8 mouse cellular contexts compared by ENCODE assay signal in genomic region chr1:93235576-93236544, GRCm38 (mm10). TPM values are rescaled to one million over a fixed set of nuclear protein-coding genes. Genes with fewer than 3 reads are reported as not detected.
DNase-seq lines count a peak whose midpoint lies in the region; ATAC-seq and TF ChIP-seq lines count a peak whose summit lies in the region.

Gene Sned1 (plus strand): TSS chr1:93235841.

- H3K27ac ChIP-seq in cortical plate, adult 2 months (ENCODE audit: insufficient read depth, low read length), result peak within 1 kb of the TSS; percentile 30; the same call in 1 of the 2 replicates
- peak within 1 kb of the TSS; percentile 64 for H3K27ac ChIP-seq in hindbrain, postnatal 0 days

- TF ChIP-seq CTCF in cortical plate, adult 2 months (IDR thresholded peaks at IDR 0.05; ENCODE audit: extremely low read depth, insufficient read depth, low read length), result no peak
- no peak for TF ChIP-seq CTCF in hindbrain, postnatal 0 days (IDR thresholded peaks at IDR 0.05; ENCODE audit: low read depth)

- H3K27me3 ChIP-seq in hindbrain, postnatal 0 days (ENCODE audit: insufficient read depth, low read length), result no peaks in the 10 kb centered on the region

- WGBS in hindbrain, postnatal 0 days, result under 1% methylated on average over 100 of the region's 100 CpGs

- H3K4me3 ChIP-seq in cortical plate, adult 2 months (ENCODE audit: insufficient read depth, low read length), result peak within 1 kb of the TSS; percentile 35
- peak within 1 kb of the TSS; percentile 57 for H3K4me3 ChIP-seq in hindbrain, postnatal 0 days (ENCODE audit: low read length)

- DNase-seq in adrenal gland, adult 2 months, result peak; percentile 97
- peak; percentile 88 for DNase-seq in gastrocnemius, postnatal 10 days
- DNase-seq in hindbrain, postnatal 0 days (ENCODE audit: low spot score), result peak; percentile 86
- DNase-seq in left cerebral cortex, adult 18-20 months (ENCODE audit: low spot score in 2 of 2), result peak; percentile 62 to 64
- peak; percentile 97 for DNase-seq in lung, postnatal 36 days
- DNase-seq in retina, postnatal 1 day, result peak; percentile 90
- DNase-seq in urinary bladder, postnatal 4 days (ENCODE audit: low spot score in 2 of 2), result peak; percentile 89 to 92

- TF ChIP-seq POLR2A in cortical plate, adult 2 months (IDR thresholded peaks at IDR 0.05; ENCODE audit: extremely low read depth, insufficient read depth, low read length), result peak; percentile 78

- no peaks in the 10 kb centered on the region for H3K9me3 ChIP-seq in hindbrain, postnatal 0 days (ENCODE audit: low read length)

- no peaks in the 10 kb centered on the region for H3K36me3 ChIP-seq in hindbrain, postnatal 0 days (ENCODE audit: insufficient read depth, low read length)

- H3K4me1 ChIP-seq in cortical plate, adult 2 months (ENCODE audit: control insufficient read depth, insufficient read depth, low read length), result no peaks in the 10 kb centered on the region
- no peaks in the 10 kb centered on the region for H3K4me1 ChIP-seq in hindbrain, postnatal 0 days (ENCODE audit: insufficient read depth, low read length)

- H3K9ac ChIP-seq in hindbrain, postnatal 0 days (replicated peaks; ENCODE audit: low read length), result peak within 1 kb of the TSS; percentile 67

- peak within 1 kb of the TSS; percentile 94 for H3K4me2 ChIP-seq in hindbrain, postnatal 0 days (ENCODE audit: low read depth, low read length)

- ATAC-seq in hindbrain, postnatal 0 days, result peak; percentile 83

RNA-seq across cellular contexts. Expression of gene Sned1, which starts in this region (rescaled TPM):
- total RNA-seq in adrenal gland, adult 2 months (2021), result 10 to 100 TPM; 13.8 to 18.6 TPM
- polyA plus RNA-seq in adrenal gland, adult 2 months (2012; rRNA removed), result 30.9 and 34.9 TPM in 2 replicates
- polyA plus RNA-seq in cortical plate, adult 2 months (2012; rRNA removed), result 6.3 and 7.1 TPM in 2 replicates
- 1 to 10 TPM; 5.9 to 9.7 TPM for total RNA-seq in gastrocnemius, postnatal 10 days (2021)
- 26.7 and 33.7 TPM in 2 replicates for total RNA-seq in hindbrain, postnatal 0 days (2014; rRNA removed)
- 8.0 and 9.2 TPM in 2 replicates for polyA plus RNA-seq in hindbrain, postnatal 0 days (2015; fragmentation: Nextera tagmentation; extraction: Ambion mirVana)
- total RNA-seq in left cerebral cortex, adult 18-20 months (2021), result 1 to 10 TPM; 7.8 to 8.2 TPM

Comparison
In these comparisons a context has a peak if more than half of its experiments do, and no peak if none do; other contexts are left out.
1. Peak in every context shown above with its lines: DNase-seq, ATAC-seq, H3K4me3 ChIP-seq and H3K27ac ChIP-seq.